In genomic region chr12:31977613-31978195, GRCm38 (mm10) we compare ENCODE assay signal across 24 mouse cellular contexts. TPM values are rescaled to one million over a fixed set of nuclear protein-coding genes. Genes with fewer than 3 reads are reported as not detected.
DNase-seq lines count a peak whose midpoint lies in the region; ATAC-seq lines count a peak whose summit lies in the region.
"Had no signal": no experiment of that assay in that cellular context is flagged by ENCODE, and none has a peak within 500 bp of the region (broad histone marks: within the 10 kb centered on the region; RNA-seq: fewer than 3 reads in every experiment).

No protein-coding gene starts in this region.

- 75% methylated on average over 12 of the region's 12 CpGs for whole genome bisulfite sequencing in heart, embryonic 11.5 days (ENCODE audit: insufficient replicate concordance)
- WGBS in neural tube, embryonic 11.5 days: 59% methylated on average over 12 of the region's 12 CpGs

- 0 out of 2 replicates have a peak overlapping the region, but pooled peaks have one; percentile 5 for H3K9ac ChIP-seq in heart, embryonic 11.5 days (ENCODE audit: low read depth, low read length)
- H3K9ac ChIP-seq in neural tube, embryonic 11.5 days (ENCODE audit: low read length): no peak overlapping the region; the same call in 1 of the 2 replicates
- H3K9ac ChIP-seq: embryonic facial prominence, embryonic 12.5 days; forebrain, embryonic 12.5 days; heart, embryonic 15.5 days; hindbrain, embryonic 15.5 days had no signal

- no peak overlapping the region for H3K4me3 ChIP-seq in heart, embryonic 11.5 days (ENCODE audit: low read depth, low read length)
- no peak overlapping the region for H3K4me3 ChIP-seq in neural tube, embryonic 11.5 days (ENCODE audit: low read depth, low read length)
- H3K4me3 ChIP-seq: embryonic facial prominence, embryonic 12.5 days; forebrain, embryonic 12.5 days; gastrocnemius, adult 2 months; heart, embryonic 15.5 days; hindbrain, embryonic 10.5 days; hindbrain, embryonic 15.5 days had no signal

- peak; percentile 28 for DNase-seq in embryo, embryonic 10.5 days (ENCODE audit: low spot score)
- DNase-seq in embryo, embryonic 10 days (ENCODE audit: low spot score): no peak
- no peak for DNase-seq in heart, postnatal 25 days (ENCODE audit: low spot score)
- DNase-seq in neural tube, embryonic 11.5 days (ENCODE audit: low spot score): peak; percentile 23
- no peak for DNase-seq in neural tube, embryonic 10.5 days (ENCODE audit: extremely low spot score, low spot score)
- DNase-seq in cerebellum, adult 8-10 months: no peak
- DNase-seq: adrenal gland, postnatal 14 days; B cell, adult 2 months; cerebellum, adult 2 months; cerebellum, postnatal 14 days; gastrocnemius, adult 2 months; gastrocnemius, postnatal 25 days; heart, postnatal 14 days; kidney, adult 8-10 months had no signal

- H3K36me3 ChIP-seq in heart, embryonic 11.5 days (ENCODE audit: control insufficient read depth, insufficient read depth, low read length): no peaks in the 10 kb centered on the region
- no peaks in the 10 kb centered on the region for H3K36me3 ChIP-seq in neural tube, embryonic 11.5 days (ENCODE audit: control insufficient read depth, insufficient read depth, low read length)
- H3K36me3 ChIP-seq: embryonic facial prominence, embryonic 12.5 days; forebrain, embryonic 12.5 days; heart, embryonic 15.5 days; hindbrain, embryonic 15.5 days had no signal

- H3K4me2 ChIP-seq in heart, embryonic 11.5 days: no peak overlapping the region
- no peak overlapping the region for H3K4me2 ChIP-seq in neural tube, embryonic 11.5 days (ENCODE audit: low read depth)
- H3K4me2 ChIP-seq: embryonic facial prominence, embryonic 12.5 days; forebrain, embryonic 12.5 days; heart, embryonic 15.5 days; hindbrain, embryonic 15.5 days had no signal

- H3K27me3 ChIP-seq in heart, embryonic 11.5 days (ENCODE audit: control insufficient read depth, insufficient read depth, low read length): no peaks in the 10 kb centered on the region
- no peaks in the 10 kb centered on the region for H3K27me3 ChIP-seq in neural tube, embryonic 11.5 days (ENCODE audit: control insufficient read depth, insufficient read depth, low read length)
- H3K27me3 ChIP-seq: embryonic facial prominence, embryonic 12.5 days; forebrain, embryonic 12.5 days; heart, embryonic 15.5 days; hindbrain, embryonic 15.5 days had no signal

- no peak for ATAC-seq in heart, embryonic 11.5 days (replicated peaks; ENCODE audit: insufficient number of reproducible peaks, low FRiP score, low TSS enrichment)
- no peak for ATAC-seq in neural tube, embryonic 11.5 days (ENCODE audit: insufficient read depth, low FRiP score, low TSS enrichment)
- ATAC-seq: CD4-positive, CD25-positive, alpha-beta regulatory T cell, adult 4 months; forebrain, embryonic 16.5 days; inflammation-experienced regulatory T-cells, adult 6 months; intestine, postnatal 0 days had no signal

- H3K4me1 ChIP-seq in heart, embryonic 11.5 days (ENCODE audit: control insufficient read depth, insufficient read depth, low read length): no peaks in the 10 kb centered on the region
- no peaks in the 10 kb centered on the region for H3K4me1 ChIP-seq in neural tube, embryonic 11.5 days (ENCODE audit: control insufficient read depth, insufficient read depth, low read length)
- H3K4me1 ChIP-seq: embryonic facial prominence, embryonic 12.5 days had no signal

- no peaks in the 10 kb centered on the region for H3K9me3 ChIP-seq in heart, embryonic 11.5 days (replicated peaks; ENCODE audit: control insufficient read depth, low read length)
- no peaks in the 10 kb centered on the region for H3K9me3 ChIP-seq in neural tube, embryonic 11.5 days (ENCODE audit: control insufficient read depth, low read length)
- H3K9me3 ChIP-seq: embryonic facial prominence, embryonic 12.5 days; forebrain, embryonic 12.5 days; heart, embryonic 15.5 days; hindbrain, embryonic 10.5 days; hindbrain, embryonic 15.5 days had no signal

- no peak overlapping the region for H3K27ac ChIP-seq in heart, embryonic 11.5 days (ENCODE audit: low read depth, low read length)
- no peak overlapping the region for H3K27ac ChIP-seq in neural tube, embryonic 11.5 days (ENCODE audit: low read depth, low read length)
- H3K27ac ChIP-seq: embryonic facial prominence, embryonic 12.5 days; forebrain, embryonic 12.5 days; gastrocnemius, adult 2 months; heart, embryonic 15.5 days; hindbrain, embryonic 10.5 days had no signal

- intact Hi-C loops in heart, postnatal 25 days (cut with DNase I): loop anchor here (10.0 kb wide), 1 partner anchor 397 kb away; the partner anchor contains the start of gene Ccdc71l

RNA-seq across cellular contexts. Expression of gene Hbp1, which starts 27.4 kb away (rescaled TPM):
- polyA plus RNA-seq in heart, embryonic 11.5 days (2014; fragmentation: Nextera tagmentation; extraction: Ambion mirVana): 85.3 and 95.1 TPM in 2 replicates
- 10 to 100 TPM; 78.4 to 85.9 TPM for total RNA-seq in heart, postnatal 25 days (2021)
- 100 and 103 TPM in 2 replicates for polyA plus RNA-seq in neural tube, embryonic 11.5 days (2014; fragmentation: Nextera tagmentation; extraction: Ambion mirVana)

Comparison
In these comparisons a context has a peak if more than half of its experiments do, and no peak if none do; other contexts are left out.
1. DNase-seq: peak in embryo, embryonic 10.5 days (single experiment) and neural tube, embryonic 11.5 days (single experiment); none in embryo, embryonic 10 days (single experiment), heart, postnatal 25 days (single experiment), neural tube, embryonic 10.5 days (single experiment) and cerebellum, adult 8-10 months (single experiment).